Mouse (Mus musculus): ENCODE results near the gene 2310061I04Rik. TPM values are rescaled to one million over a fixed set of nuclear protein-coding genes. Genes with fewer than 3 reads are reported as not detected.
A peak's percentile ranks its signal among the peaks of the same experiment; 100 is the strongest.

Gene 2310061I04Rik
- total and polyA plus RNA-seq, 3 experiments, result 11.4 to 106 TPM; not detected in 1

- Histone ChIP-seq H3K4me1 (ENCODE audit: control insufficient read depth in 1 of 2, insufficient read depth in 2 of 2, low read length in 2 of 2) (peaks cover 2 to 16% of the 10 kb centered on the region in 2 experiments; a peak in 3 of 4 replicates), H3K36me3 (ENCODE audit: control insufficient read depth in 1 of 2, insufficient read depth in 2 of 2, low read length in 2 of 2) (peaks cover 0 to 3% of the 10 kb centered on the region in 2 experiments; a peak in 2 of 4 replicates), H3K79me2 (ENCODE audit: control insufficient read depth, insufficient read depth, low read length, poor library complexity) (peaks cover 15% of the 10 kb centered on the region), H3K27me3 (ENCODE audit: control insufficient read depth in 1 of 2, insufficient read depth in 2 of 2, low read length in 2 of 2) (no peaks in the 10 kb centered on the region), H3K9ac (ENCODE audit: control insufficient read depth, low read depth, low read length, poor library complexity, severe bottlenecking) (peak overlapping the region; percentile 77), H3K27ac (ENCODE audit: control insufficient read depth, low read depth, low read length) (peak overlapping the region; percentile 70), H3K9me3 (replicated peaks; ENCODE audit: insufficient read depth, low read length) (no peaks in the 10 kb centered on the region), H3K4me3 (ENCODE audit: control insufficient read depth in 1 of 2, insufficient read depth in 1 of 2, low read depth in 2 of 2, low read length in 2 of 2) (peak overlapping the region; percentile 62 to 70)
- TF ChIP-seq TAL1 (IDR thresholded peaks at IDR 0.05; ENCODE audit: low read length), result no peak
- no peak for TF ChIP-seq USF2 (IDR thresholded peaks at IDR 0.05; ENCODE audit: borderline replicate concordance in 1 of 2, insufficient read depth in 1 of 2, low read depth in 1 of 2, low read length in 2 of 2)
- 0 out of 2 replicates have a peak, but pooled peaks have one; percentile 15 for TF ChIP-seq NELFE (IDR thresholded peaks at IDR 0.05; ENCODE audit: low read depth, low read length)
- no peak for DNase-seq (ENCODE audit: low read depth, low spot score)
Measured at GRCm38 (mm10) chr17:35866281-35866831, 30.9 kb downstream of the 2310061I04Rik start.

- Histone ChIP-seq H3K9ac (ENCODE audit: control insufficient read depth, low read depth, low read length, poor library complexity, severe bottlenecking) (peak within 1 kb of the TSS; percentile 77), H3K36me3 (ENCODE audit: control insufficient read depth in 1 of 2, insufficient read depth in 2 of 2, low read length in 2 of 2) (peaks cover 0 to 5% of the 10 kb centered on the region in 2 experiments; a peak in 2 of 4 replicates), H3K9me3 (replicated peaks; ENCODE audit: insufficient read depth, low read length) (no peaks in the 10 kb centered on the region), H3K4me1 (ENCODE audit: control insufficient read depth in 1 of 2, insufficient read depth in 2 of 2, low read length in 2 of 2) (peaks cover 2 to 19% of the 10 kb centered on the region in 2 experiments), H3K4me3 (ENCODE audit: control insufficient read depth in 1 of 2, insufficient read depth in 1 of 2, low read depth in 2 of 2, low read length in 2 of 2) (peak within 1 kb of the TSS; percentile 62 to 70), H3K27ac (ENCODE audit: control insufficient read depth, low read depth, low read length) (peak within 1 kb of the TSS; percentile 70), H3K79me2 (ENCODE audit: control insufficient read depth, insufficient read depth, low read length, poor library complexity) (peaks cover 14% of the 10 kb centered on the region), H3K27me3 (ENCODE audit: control insufficient read depth in 1 of 2, insufficient read depth in 2 of 2, low read length in 2 of 2) (no peaks in the 10 kb centered on the region)
- DNase-seq (ENCODE audit: low read depth, low spot score), result peak; percentile 79
- peak; percentile 34; the same call in 1 of the 2 replicates for TF ChIP-seq POLR2AphosphoS2 (IDR thresholded peaks at IDR 0.05; ENCODE audit: low read length)
- no peak for TF ChIP-seq ZMIZ1 (IDR thresholded peaks at IDR 0.05; ENCODE audit: low read depth, low read length)
- no peak for TF ChIP-seq EP300 (IDR thresholded peaks at IDR 0.05; ENCODE audit: low read depth in 1 of 2, low read length in 2 of 2)
- no peak for TF ChIP-seq MYB (IDR thresholded peaks at IDR 0.05; ENCODE audit: low read depth, low read length)
- no peak for TF ChIP-seq JUND (IDR thresholded peaks at IDR 0.05; ENCODE audit: low read depth, low read length)
- TF ChIP-seq TBP (IDR thresholded peaks at IDR 0.05; ENCODE audit: low read depth, low read length), result 0 out of 2 replicates have a peak, but pooled peaks have one; percentile 24
- peak; percentile 48; the same call in 1 of the 2 replicates for TF ChIP-seq ETS1 (IDR thresholded peaks at IDR 0.05; ENCODE audit: low read depth, low read length)
- 0 out of 2 replicates have a peak, but pooled peaks have one; percentile 7 for TF ChIP-seq TCF12 (IDR thresholded peaks at IDR 0.05; ENCODE audit: low read depth, low read length)
- no peak for TF ChIP-seq CHD2 (IDR thresholded peaks at IDR 0.05; ENCODE audit: low read length)
- peak; percentile 66 for TF ChIP-seq MXI1 (IDR thresholded peaks at IDR 0.05; ENCODE audit: low read depth, low read length)
- TF ChIP-seq USF2 (IDR thresholded peaks at IDR 0.05; ENCODE audit: borderline replicate concordance in 1 of 2, insufficient read depth in 1 of 2, low read depth in 1 of 2, low read length in 2 of 2), result no peak
- peak; percentile 41; the same call in 1 of the 2 replicates for TF ChIP-seq SIN3A (IDR thresholded peaks at IDR 0.05; ENCODE audit: low read length)
- no peak for TF ChIP-seq USF1 (IDR thresholded peaks at IDR 0.05; ENCODE audit: low read depth, low read length)
- no peak for TF ChIP-seq UBTF (IDR thresholded peaks at IDR 0.05; ENCODE audit: borderline replicate concordance, insufficient read depth, low read depth, low read length)
- TF ChIP-seq MAFK (IDR thresholded peaks at IDR 0.05; ENCODE audit: borderline replicate concordance, low read depth, low read length), result no peak
- no peak for TF ChIP-seq NRF1 (IDR thresholded peaks at IDR 0.05; ENCODE audit: insufficient read depth, low read depth, low read length, poor library complexity, severe bottlenecking)
- TF ChIP-seq ZKSCAN1 (IDR thresholded peaks at IDR 0.05; ENCODE audit: low read depth, low read length), result no peak
- TF ChIP-seq RAD21 (IDR thresholded peaks at IDR 0.05; ENCODE audit: low read depth, low read length), result no peak
- no peak; the same call in 1 of the 2 replicates for TF ChIP-seq MAZ (IDR thresholded peaks at IDR 0.05; ENCODE audit: low read depth, low read length)
- no peak for TF ChIP-seq E2F4 (IDR thresholded peaks at IDR 0.05; ENCODE audit: borderline replicate concordance, low read depth, low read length)
- peak; percentile 63; the same call in 1 of the 2 replicates for TF ChIP-seq BHLHE40 (IDR thresholded peaks at IDR 0.05; ENCODE audit: borderline replicate concordance, low read depth, low read length)
- peak; percentile 28 to 43; a peak in 3 of 4 replicates for TF ChIP-seq POLR2A (IDR thresholded peaks at IDR 0.05; ENCODE audit: control insufficient read depth in 1 of 2, insufficient read depth in 1 of 2, low read depth in 1 of 2, low read length in 2 of 2, poor library complexity in 1 of 2)
- peak; percentile 48; the same call in 1 of the 2 replicates for TF ChIP-seq MYC (IDR thresholded peaks at IDR 0.05; ENCODE audit: low read depth, low read length)
- no peak for TF ChIP-seq MEF2A (IDR thresholded peaks at IDR 0.05; ENCODE audit: extremely low read depth, insufficient replicate concordance, low read depth, low read length, poor library complexity, severe bottlenecking)
- no peak for TF ChIP-seq CTCF (IDR thresholded peaks at IDR 0.05 in 2 of 3, conservative IDR thresholded peaks at IDR 0.05 in 1 of 3; ENCODE audit: control insufficient read depth in 1 of 3, insufficient read depth in 1 of 3, low read depth in 2 of 3, low read length in 3 of 3, poor library complexity in 1 of 3, severe bottlenecking in 1 of 3)
Measured at GRCm38 (mm10) chr17:35865481-35866280, 31.6 kb downstream of the 2310061I04Rik start, which contains the start of gene Ppp1r18. Gene Ppp1r18 (plus strand): TSS chr17:35865593.

Measured in MEL (cell line).